Mouse (Mus musculus) kidney, adult 2 months (tissue): ENCODE data around the gene Tmem204. TPM values are rescaled to one million over a fixed set of nuclear protein-coding genes. Genes with fewer than 3 reads are reported as not detected.

ENCODE experiments used
- DNase-seq: peaks from one replicate; pipeline ENCODE4 v3.0.0; 2021
- H3K27ac ChIP-seq: fragments of 200-500 bp; 2 replicates; pipeline ENCODE4 v1.5.1; 2012; ENCODE audit warnings: low read depth, low read length, control low read depth, inconsistent platforms; ENCODE audit not compliant: insufficient read depth
- H3K27me3 ChIP-seq: fragments of 200-500 bp; replicated peaks from 2 replicates; pipeline ENCODE4 v1.6.1; 2012; ENCODE audit warnings: mild to moderate bottlenecking, moderate library complexity, low read length, inconsistent platforms; ENCODE audit not compliant: control insufficient read depth, insufficient read depth
- H3K36me3 ChIP-seq: fragments of 200-500 bp; 2 replicates; pipeline ENCODE4 v1.6.1; 2012; ENCODE audit warnings: mild to moderate bottlenecking, moderate library complexity, low read length, inconsistent platforms; ENCODE audit not compliant: control insufficient read depth, insufficient read depth
- H3K4me1 ChIP-seq: fragments of 200-500 bp; 2 replicates; pipeline ENCODE4 v1.6.1; 2011; ENCODE audit warnings: low read length; ENCODE audit not compliant: control insufficient read depth, insufficient read depth
- H3K4me3 ChIP-seq: fragments of 200-500 bp; 2 replicates; pipeline ENCODE4 v1.5.1; 2011; ENCODE audit warnings: mild to moderate bottlenecking, low read depth, low read length, control low read depth; ENCODE audit not compliant: insufficient read depth
- CTCF ChIP-seq: fragments of 200-500 bp; conservative IDR thresholded peaks from 2 replicates; pipeline ENCODE4 v1.5.1; 2011; ENCODE audit warnings: low read depth, mild to moderate bottlenecking, control low read depth, low read length, moderate library complexity, mixed read lengths; ENCODE audit not compliant: insufficient read depth, insufficient read length
- POLR2A ChIP-seq: fragments of 200-500 bp; IDR thresholded peaks from one replicate; pipeline ENCODE4 v1.6.1; 2011; ENCODE audit warnings: low read depth, low read length, control low read depth
- WGBS: fragments of 180-500 bp; shearing (Covaris S2); methylation state at CpG from one replicate; pipeline ENCODE4 v1.1.7; 2018; 5-methylcytosine and 5-hydroxymethylcytosine counted together
- polyA plus RNA-seq: library from polyadenylated mRNA; depleted of rRNA; stranded (reverse); fragments of >200 nt; gene quantifications from 2 replicates; pipeline ENCODE4 v1.2.3, GENCODE M21; 2012

The Tmem204 gene
- polyA plus RNA-seq, 1 experiment: 93.4 TPM

DNA sequence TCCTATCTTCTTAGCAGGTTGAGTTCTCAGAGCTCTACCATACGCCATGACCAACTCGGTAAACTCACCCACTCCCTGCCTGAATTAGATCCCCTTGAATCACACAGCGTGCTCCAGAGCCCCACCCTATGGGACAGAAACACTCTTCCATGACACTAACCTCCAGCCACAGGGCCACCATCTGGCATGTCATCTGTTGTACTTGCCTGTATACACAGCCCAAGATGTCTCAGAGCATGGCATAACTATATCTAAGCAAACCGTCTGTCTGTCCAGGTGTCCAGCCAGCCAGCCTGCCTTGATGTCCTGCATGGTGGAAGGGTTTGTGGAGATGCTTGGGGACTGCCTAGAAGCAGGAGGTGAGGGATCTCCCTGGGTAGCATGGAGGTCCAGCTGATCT lies 6.5 kb downstream of the Tmem204 start:
- DNase-seq: no peak
- 0 out of 2 replicates have a peak overlapping the region, but pooled peaks have one; percentile 12 for H3K27ac ChIP-seq
- H3K36me3 ChIP-seq: no peaks in the 10 kb centered on the region
- H3K27me3 ChIP-seq: no peaks in the 10 kb centered on the region
- H3K4me3 ChIP-seq: peak overlapping the region; percentile 25; the same call in 1 of the 2 replicates
- no peak for TF ChIP-seq CTCF
- TF ChIP-seq POLR2A: no peak
- 0 out of 2 replicates have a peak, but pooled peaks cover 5% of the 10 kb centered on the region for H3K4me1 ChIP-seq
- 67% methylated on average over 4 of the region's 4 CpGs for WGBS

DNA sequence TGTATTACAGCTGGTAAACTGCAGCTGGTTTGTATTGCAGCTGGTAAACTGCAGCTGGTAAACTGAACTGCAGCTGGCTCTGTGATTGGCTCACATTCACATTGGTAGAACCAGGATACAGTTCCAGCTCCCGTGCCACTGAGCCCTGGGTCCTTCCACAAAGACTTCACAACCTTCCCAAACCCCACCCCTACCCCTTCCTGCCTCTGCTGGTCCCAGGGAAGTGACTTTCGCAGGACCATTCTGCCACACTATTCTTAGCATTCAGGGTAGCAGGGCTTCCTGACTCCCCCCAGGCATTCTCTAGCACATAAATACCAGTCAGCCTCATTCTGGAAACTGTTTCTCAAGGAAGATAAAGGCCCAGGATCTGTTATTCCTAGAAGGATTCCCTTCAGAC lies 14.7 kb downstream of the Tmem204 start:
- peak; percentile 65 for DNase-seq
- H3K4me1 ChIP-seq: peaks cover 5% of the 10 kb centered on the region; the same call in 1 of the 2 replicates
- H3K4me3 ChIP-seq: no peak overlapping the region
- TF ChIP-seq CTCF (no peak), POLR2A (no peak)
- H3K36me3 ChIP-seq: no peaks in the 10 kb centered on the region
- H3K27me3 ChIP-seq: no peaks in the 10 kb centered on the region
- WGBS: 56% methylated on average over 2 of the region's 2 CpGs
- H3K27ac ChIP-seq: peak overlapping the region; percentile 75

DNA sequence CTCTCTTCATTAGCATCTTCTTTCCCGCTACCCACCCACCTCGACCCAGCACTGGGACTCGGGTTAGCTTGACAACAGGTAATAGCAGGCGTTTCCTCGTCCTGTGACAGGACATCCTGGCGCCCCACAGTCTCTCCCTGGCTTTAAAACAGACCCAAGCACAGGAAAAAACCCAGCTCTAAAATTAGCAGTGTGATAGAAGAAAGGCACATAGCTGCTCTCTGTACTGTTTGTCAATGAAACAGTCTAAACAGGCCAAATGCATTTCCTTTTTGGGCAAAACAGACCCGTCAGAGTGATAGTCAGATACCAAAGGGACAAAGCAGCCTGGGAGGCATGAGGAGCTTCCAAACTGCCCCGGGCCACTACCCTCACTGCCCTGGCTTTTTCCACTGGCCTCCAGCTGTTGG lies 15.9 kb downstream of the Tmem204 start:
- Histone ChIP-seq H3K27me3 (no peaks in the 10 kb centered on the region), H3K36me3 (no peaks in the 10 kb centered on the region), H3K4me3 (no peak overlapping the region), H3K27ac (peak overlapping the region; percentile 79), H3K4me1 (peaks cover 5% of the 10 kb centered on the region; the same call in 1 of the 2 replicates)
- peak; percentile 91 for DNase-seq
- no peak for TF ChIP-seq CTCF
- TF ChIP-seq POLR2A: no peak
- 67% methylated on average over 8 of the region's 8 CpGs for WGBS

DNA sequence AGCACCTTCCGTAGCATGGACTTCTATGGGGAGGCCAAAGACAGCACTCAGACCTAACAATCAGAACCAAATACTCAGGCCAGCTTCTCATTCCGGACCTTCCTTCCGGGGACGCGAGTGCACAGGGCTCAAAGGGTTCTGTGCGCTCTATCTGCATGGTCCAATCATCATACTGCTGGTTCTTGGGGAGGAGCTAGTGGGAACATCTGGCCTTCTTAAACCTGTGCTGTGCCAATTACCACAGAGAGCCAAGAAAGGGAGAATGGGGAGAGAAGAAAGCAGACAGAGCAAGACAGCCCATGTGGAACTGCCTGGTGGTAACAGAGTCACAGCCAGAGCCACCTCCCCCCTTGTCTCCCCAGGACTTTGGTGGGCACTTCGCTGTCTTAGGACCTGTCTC lies 16.8 kb downstream of the Tmem204 start:
- Histone ChIP-seq H3K4me1 (peaks cover 5% of the 10 kb centered on the region; the same call in 1 of the 2 replicates), H3K36me3 (no peaks in the 10 kb centered on the region), H3K27ac (peak overlapping the region; percentile 79), H3K27me3 (no peaks in the 10 kb centered on the region), H3K4me3 (no peak overlapping the region)
- TF ChIP-seq CTCF: no peak
- TF ChIP-seq POLR2A: no peak
- peak; percentile 59 for DNase-seq
- WGBS: 70% methylated on average over 7 of the region's 7 CpGs

DNA sequence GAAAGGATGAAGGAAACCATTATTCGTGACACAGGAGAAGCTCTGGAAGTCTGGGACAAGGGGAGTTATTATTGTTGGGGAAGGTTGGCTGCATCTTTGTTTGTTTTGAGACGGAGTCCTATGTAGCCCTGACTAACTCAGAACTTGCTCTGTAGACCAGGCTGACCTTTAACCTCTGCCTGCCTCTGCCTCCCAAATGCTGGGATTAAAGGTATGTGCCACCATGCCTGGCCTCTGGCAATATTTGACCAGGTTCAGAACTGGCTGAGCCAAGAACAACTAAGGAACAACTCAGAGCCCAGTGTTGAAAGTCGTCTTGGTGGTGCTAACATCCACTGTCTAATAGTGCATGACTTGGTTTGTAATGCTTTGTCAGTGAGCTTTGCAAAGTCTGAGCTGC lies 18.2 kb downstream of the Tmem204 start:
- H3K4me1 ChIP-seq: peaks cover 5% of the 10 kb centered on the region; the same call in 1 of the 2 replicates
- H3K27ac ChIP-seq: peak overlapping the region; percentile 34
- H3K27me3 ChIP-seq: no peaks in the 10 kb centered on the region
- DNase-seq: peak; percentile 72
- no peak for TF ChIP-seq CTCF
- no peak for TF ChIP-seq POLR2A
- no peaks in the 10 kb centered on the region for H3K36me3 ChIP-seq
- 33% methylated on average over 3 of the region's 3 CpGs for WGBS
- no peak overlapping the region for H3K4me3 ChIP-seq

DNA sequence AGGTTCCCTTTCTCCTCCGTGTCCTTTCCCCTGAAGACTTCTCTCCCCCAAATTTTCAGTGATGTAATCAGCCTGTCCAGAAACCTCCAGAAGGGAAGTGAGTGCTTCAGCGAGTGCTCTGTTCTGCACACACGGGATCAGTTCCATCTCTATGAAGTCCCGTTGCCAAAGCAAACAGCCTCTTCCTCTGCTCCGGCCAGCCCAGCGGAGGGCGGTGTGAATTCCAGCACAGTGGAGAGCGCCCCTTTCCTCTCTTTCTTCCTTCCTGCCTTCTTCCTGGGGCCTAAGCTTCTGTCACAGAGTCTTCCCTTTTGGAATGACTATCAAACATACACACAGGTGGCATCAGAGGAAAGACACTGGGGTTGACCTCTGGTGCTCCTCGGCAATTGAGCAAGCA lies 19.0 kb downstream of the Tmem204 start:
- DNase-seq: peak; percentile 88
- H3K4me3 ChIP-seq: no peak overlapping the region
- no peaks in the 10 kb centered on the region for H3K36me3 ChIP-seq
- TF ChIP-seq POLR2A: no peak
- no peak for TF ChIP-seq CTCF
- H3K4me1 ChIP-seq: peaks cover 5% of the 10 kb centered on the region; the same call in 1 of the 2 replicates
- H3K27me3 ChIP-seq: no peaks in the 10 kb centered on the region
- peak overlapping the region; percentile 71 for H3K27ac ChIP-seq
- 59% methylated on average over 9 of the region's 9 CpGs for WGBS

DNA sequence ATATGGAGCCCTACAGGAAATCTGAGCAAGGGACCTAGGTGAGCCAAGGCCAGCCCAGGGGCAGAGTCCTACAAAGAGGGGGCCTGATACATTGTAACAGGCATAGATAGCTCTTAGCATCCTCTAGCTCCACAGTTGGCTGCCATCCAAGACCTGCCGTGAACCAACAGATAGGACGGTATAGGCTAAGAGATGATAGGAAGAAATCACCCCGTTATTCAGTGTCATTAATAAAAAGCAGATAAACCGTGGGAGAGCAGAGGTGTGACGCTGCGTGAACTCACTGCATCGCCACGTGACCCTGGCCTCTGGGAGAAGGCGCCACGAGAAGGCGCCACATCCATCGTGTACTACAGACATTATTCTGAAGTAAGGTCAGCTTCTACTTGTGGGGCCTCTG lies 19.5 kb downstream of the Tmem204 start:
- H3K36me3 ChIP-seq: no peaks in the 10 kb centered on the region
- no peak overlapping the region for H3K4me3 ChIP-seq
- peaks cover 5% of the 10 kb centered on the region; the same call in 1 of the 2 replicates for H3K4me1 ChIP-seq
- TF ChIP-seq POLR2A (no peak), CTCF (no peak)
- DNase-seq: no peak
- WGBS: 70% methylated on average over 12 of the region's 12 CpGs
- no peaks in the 10 kb centered on the region for H3K27me3 ChIP-seq
- peak overlapping the region; percentile 71 for H3K27ac ChIP-seq

DNA sequence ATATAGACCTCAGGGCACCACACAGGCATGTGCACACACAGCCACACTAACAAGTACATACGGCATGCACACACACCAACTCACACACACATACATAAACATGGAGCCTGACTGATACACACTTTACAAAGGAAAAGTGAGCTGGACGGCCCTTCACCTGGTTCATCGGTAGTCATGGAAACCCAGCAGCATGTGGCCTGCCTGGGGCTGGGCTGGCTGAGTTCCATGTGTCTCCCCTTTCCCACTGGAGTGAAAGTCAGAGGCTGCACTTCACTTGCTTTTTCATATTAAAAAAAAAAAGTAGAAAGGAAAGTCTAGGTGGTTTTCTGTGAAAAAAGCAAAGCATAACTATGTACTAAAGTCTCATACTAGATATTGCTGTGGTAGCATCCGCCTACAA lies 20.1 kb downstream of the Tmem204 start:
- Histone ChIP-seq H3K36me3 (no peaks in the 10 kb centered on the region), H3K4me3 (no peak overlapping the region), H3K27me3 (no peaks in the 10 kb centered on the region), H3K4me1 (peaks cover 5% of the 10 kb centered on the region; the same call in 1 of the 2 replicates), H3K27ac (0 out of 2 replicates have a peak overlapping the region, but pooled peaks have one; percentile 9)
- TF ChIP-seq CTCF (no peak), POLR2A (no peak)
- DNase-seq: no peak
- WGBS: 84% methylated on average over 4 of the region's 4 CpGs
